Mouse (Mus musculus): ENCODE results near the gene Rnf32. TPM values are rescaled to one million over a fixed set of nuclear protein-coding genes. Genes with fewer than 3 reads are reported as not detected.

Gene Rnf32
- not detected in 2 replicates for polyA plus RNA-seq (2012; ENCODE audit: insufficient read depth, insufficient read length, missing spikeins)

GRCm38 (mm10) chr5:29195570-29196263 is at the start of gene Rnf32:
Gene Rnf32, plus strand, starts transcription at chr5:29195992.
- no peaks in the 10 kb centered on the region for H3K4me1 ChIP-seq (ENCODE audit: control insufficient read depth, insufficient read depth, insufficient read length, low read length)
- H3K4me3 ChIP-seq (ENCODE audit: insufficient read depth, low read depth, low read length) = peak within 1 kb of the TSS; percentile 63
- H3K27ac ChIP-seq (replicated peaks; ENCODE audit: low read depth, low read length) = no peak within 1 kb of the TSS

GRCm38 (mm10) chr5:29150146-29150545 is 45.6 kb upstream of the Rnf32 start:
- Histone ChIP-seq H3K4me3 (ENCODE audit: insufficient read depth, low read depth, low read length) (no peak overlapping the region), H3K4me1 (ENCODE audit: control insufficient read depth, insufficient read depth, insufficient read length, low read length) (no peaks in the 10 kb centered on the region), H3K27ac (replicated peaks; ENCODE audit: low read depth, low read length) (no peak overlapping the region)

- no peak overlapping the region for H3K4me3 ChIP-seq (ENCODE audit: insufficient read depth, low read depth, low read length)
- no peaks in the 10 kb centered on the region for H3K4me1 ChIP-seq (ENCODE audit: control insufficient read depth, insufficient read depth, insufficient read length, low read length)
- H3K27ac ChIP-seq (replicated peaks; ENCODE audit: low read depth, low read length) = no peak overlapping the region
These were observed 35.9 kb upstream of the Rnf32 start for GRCm38 (mm10) chr5:29159849-29160248.

GRCm38 (mm10) chr5:29166947-29167346 is 28.8 kb upstream of the Rnf32 start:
- Histone ChIP-seq H3K4me3 (ENCODE audit: insufficient read depth, low read depth, low read length) (no peak overlapping the region), H3K4me1 (ENCODE audit: control insufficient read depth, insufficient read depth, insufficient read length, low read length) (no peaks in the 10 kb centered on the region), H3K27ac (replicated peaks; ENCODE audit: low read depth, low read length) (no peak overlapping the region)

GRCm38 (mm10) chr5:29170193-29170592 is 25.6 kb upstream of the Rnf32 start:
- H3K4me1 ChIP-seq (ENCODE audit: control insufficient read depth, insufficient read depth, insufficient read length, low read length) = no peaks in the 10 kb centered on the region
- H3K27ac ChIP-seq (replicated peaks; ENCODE audit: low read depth, low read length) = no peak overlapping the region
- H3K4me3 ChIP-seq (ENCODE audit: insufficient read depth, low read depth, low read length) = no peak overlapping the region

GRCm38 (mm10) chr5:29171165-29171564 is 24.6 kb upstream of the Rnf32 start:
- H3K27ac ChIP-seq (replicated peaks; ENCODE audit: low read depth, low read length) = no peak overlapping the region
- H3K4me3 ChIP-seq (ENCODE audit: insufficient read depth, low read depth, low read length) = no peak overlapping the region
- no peaks in the 10 kb centered on the region for H3K4me1 ChIP-seq (ENCODE audit: control insufficient read depth, insufficient read depth, insufficient read length, low read length)

GRCm38 (mm10) chr5:29186798-29187197 is 9.0 kb upstream of the Rnf32 start:
- Histone ChIP-seq H3K4me1 (ENCODE audit: control insufficient read depth, insufficient read depth, insufficient read length, low read length) (no peaks in the 10 kb centered on the region), H3K4me3 (ENCODE audit: insufficient read depth, low read depth, low read length) (no peak overlapping the region), H3K27ac (replicated peaks; ENCODE audit: low read depth, low read length) (no peak overlapping the region)

- H3K4me3 ChIP-seq (ENCODE audit: insufficient read depth, low read depth, low read length) = peak overlapping the region; percentile 52
- H3K27ac ChIP-seq (replicated peaks; ENCODE audit: low read depth, low read length) = no peak overlapping the region
- no peaks in the 10 kb centered on the region for H3K4me1 ChIP-seq (ENCODE audit: control insufficient read depth, insufficient read depth, insufficient read length, low read length)
These were observed 592 bp upstream of the Rnf32 start for GRCm38 (mm10) chr5:29195231-29195569.

- no peak overlapping the region for H3K27ac ChIP-seq (replicated peaks; ENCODE audit: low read depth, low read length)
- H3K4me3 ChIP-seq (ENCODE audit: insufficient read depth, low read depth, low read length) = peak overlapping the region; percentile 63
- no peaks in the 10 kb centered on the region for H3K4me1 ChIP-seq (ENCODE audit: control insufficient read depth, insufficient read depth, insufficient read length, low read length)
These were observed 469 bp downstream of the Rnf32 start for GRCm38 (mm10) chr5:29196264-29196658.

- Histone ChIP-seq H3K4me3 (ENCODE audit: insufficient read depth, low read depth, low read length) (no peak overlapping the region), H3K4me1 (ENCODE audit: control insufficient read depth, insufficient read depth, insufficient read length, low read length) (no peaks in the 10 kb centered on the region), H3K27ac (replicated peaks; ENCODE audit: low read depth, low read length) (no peak overlapping the region)
These were observed 1.4 kb downstream of the Rnf32 start for GRCm38 (mm10) chr5:29197187-29197586.

- H3K27ac ChIP-seq (replicated peaks; ENCODE audit: low read depth, low read length) = no peak overlapping the region
- no peak overlapping the region for H3K4me3 ChIP-seq (ENCODE audit: insufficient read depth, low read depth, low read length)
- H3K4me1 ChIP-seq (ENCODE audit: control insufficient read depth, insufficient read depth, insufficient read length, low read length) = no peaks in the 10 kb centered on the region
These were observed 3.2 kb downstream of the Rnf32 start for GRCm38 (mm10) chr5:29198960-29199488.

- no peaks in the 10 kb centered on the region for H3K4me1 ChIP-seq (ENCODE audit: control insufficient read depth, insufficient read depth, insufficient read length, low read length)
- H3K4me3 ChIP-seq (ENCODE audit: insufficient read depth, low read depth, low read length) = no peak overlapping the region
- no peak overlapping the region for H3K27ac ChIP-seq (replicated peaks; ENCODE audit: low read depth, low read length)
These were observed 4.1 kb downstream of the Rnf32 start for GRCm38 (mm10) chr5:29199868-29200267.

GRCm38 (mm10) chr5:29205690-29206089 is 9.9 kb downstream of the Rnf32 start:
- no peak overlapping the region for H3K27ac ChIP-seq (replicated peaks; ENCODE audit: low read depth, low read length)
- no peak overlapping the region for H3K4me3 ChIP-seq (ENCODE audit: insufficient read depth, low read depth, low read length)
- no peaks in the 10 kb centered on the region for H3K4me1 ChIP-seq (ENCODE audit: control insufficient read depth, insufficient read depth, insufficient read length, low read length)

GRCm38 (mm10) chr5:29211980-29212555 is 16.3 kb downstream of the Rnf32 start:
- H3K27ac ChIP-seq (replicated peaks; ENCODE audit: low read depth, low read length) = no peak overlapping the region
- no peak overlapping the region for H3K4me3 ChIP-seq (ENCODE audit: insufficient read depth, low read depth, low read length)
- H3K4me1 ChIP-seq (ENCODE audit: control insufficient read depth, insufficient read depth, insufficient read length, low read length) = no peaks in the 10 kb centered on the region

- Histone ChIP-seq H3K4me1 (ENCODE audit: control insufficient read depth, insufficient read depth, insufficient read length, low read length) (no peaks in the 10 kb centered on the region), H3K27ac (replicated peaks; ENCODE audit: low read depth, low read length) (no peak overlapping the region), H3K4me3 (ENCODE audit: insufficient read depth, low read depth, low read length) (no peak overlapping the region)
These were observed 22.2 kb downstream of the Rnf32 start for GRCm38 (mm10) chr5:29217997-29218396.

GRCm38 (mm10) chr5:29224089-29224488 is 28.3 kb downstream of the Rnf32 start:
- no peak overlapping the region for H3K4me3 ChIP-seq (ENCODE audit: insufficient read depth, low read depth, low read length)
- no peak overlapping the region for H3K27ac ChIP-seq (replicated peaks; ENCODE audit: low read depth, low read length)

More at GRCm38 (mm10) chr5:29224089-29224488, 28.3 kb downstream of the Rnf32 start:
- H3K4me1 ChIP-seq (ENCODE audit: control insufficient read depth, insufficient read depth, insufficient read length, low read length) = no peaks in the 10 kb centered on the region

Data from brown adipose tissue, adult 24 weeks (tissue).